Mouse (Mus musculus): Measurements from ENCODE around the gene Gpr4. TPM values are rescaled to one million over a fixed set of nuclear protein-coding genes. Genes with fewer than 3 reads are reported as not detected.
A peak's percentile ranks its signal among the peaks of the same experiment; 100 is the strongest.

Gene Gpr4
- polyA plus RNA-seq, 1 experiment: 3.3 TPM

DNA sequence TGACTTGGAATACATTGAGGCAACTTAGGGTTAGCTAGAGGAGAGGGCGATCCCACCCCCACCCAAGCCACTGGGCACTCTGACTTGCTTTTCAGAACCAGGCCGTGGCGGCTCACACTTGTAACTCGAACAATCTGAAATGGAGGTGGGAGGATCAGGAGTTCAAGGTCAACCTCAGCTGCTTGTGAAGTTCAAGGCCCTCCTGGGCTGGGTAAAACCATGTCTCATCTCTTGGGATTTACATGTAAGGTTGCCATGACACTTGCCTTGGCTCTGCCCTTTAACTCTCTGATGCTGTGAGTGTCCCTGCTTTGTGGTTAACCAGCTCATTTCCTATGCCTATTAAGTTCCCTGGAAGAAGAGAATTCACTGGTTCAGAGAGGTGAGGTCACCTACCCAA lies 2.8 kb upstream of the Gpr4 start:
- no peak for TF ChIP-seq CTCF (IDR thresholded peaks at IDR 0.05; ENCODE audit: low read depth, low read length)
- TF ChIP-seq POLR2A (IDR thresholded peaks at IDR 0.05; ENCODE audit: insufficient read depth, low read length): no peak
- no peak for TF ChIP-seq EP300 (IDR thresholded peaks at IDR 0.05; ENCODE audit: insufficient read depth, low read depth, low read length)
- H3K9ac ChIP-seq (ENCODE audit: low read depth, poor library complexity, severe bottlenecking): no peak overlapping the region
- H3K9me3 ChIP-seq (replicated peaks; ENCODE audit: control insufficient read depth, insufficient read depth, low read length, poor library complexity, severe bottlenecking): no peaks in the 10 kb centered on the region

DNA sequence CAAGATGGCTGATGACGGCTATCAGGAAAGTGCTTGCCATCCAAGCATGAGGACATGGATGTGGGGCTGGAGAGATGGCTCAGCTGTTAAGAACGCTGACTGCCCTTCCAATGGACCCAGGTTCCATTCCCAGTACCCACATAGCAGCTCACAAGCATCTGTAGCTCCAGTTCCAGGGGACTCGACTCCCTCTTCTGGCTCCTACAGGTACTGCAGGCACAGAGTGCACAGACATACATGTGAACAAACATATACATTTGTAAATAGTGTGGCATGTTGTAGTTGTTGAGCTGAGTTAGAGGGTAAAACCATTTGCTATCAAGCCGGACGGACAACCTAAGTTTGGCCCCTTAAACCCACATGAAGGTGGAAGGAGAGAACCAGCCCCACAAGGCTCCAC lies 2.3 kb upstream of the Gpr4 start:
- Histone ChIP-seq H3K4me1 (ENCODE audit: control insufficient read depth, insufficient read depth, low read length) (peaks cover 2% of the 10 kb centered on the region), H3K36me3 (ENCODE audit: control insufficient read depth, insufficient read depth, low read length, poor library complexity, severe bottlenecking) (no peaks in the 10 kb centered on the region), H3K4me3 (ENCODE audit: low read depth, low read length) (no peak overlapping the region), H3K27me3 (ENCODE audit: control insufficient read depth, insufficient read depth, low read length, poor library complexity, severe bottlenecking) (no peaks in the 10 kb centered on the region), H3K27ac (ENCODE audit: insufficient read depth, low read length) (no peak overlapping the region), H3K9ac (ENCODE audit: low read depth, poor library complexity, severe bottlenecking) (no peak overlapping the region), H3K9me3 (replicated peaks; ENCODE audit: control insufficient read depth, insufficient read depth, low read length, poor library complexity, severe bottlenecking) (no peaks in the 10 kb centered on the region)
- TF ChIP-seq EP300 (IDR thresholded peaks at IDR 0.05; ENCODE audit: insufficient read depth, low read depth, low read length) (no peak), POLR2A (IDR thresholded peaks at IDR 0.05; ENCODE audit: insufficient read depth, low read length) (no peak), CTCF (IDR thresholded peaks at IDR 0.05; ENCODE audit: low read depth, low read length) (peak; percentile 47)

More for the DNA sequence above, 2.8 kb upstream of the Gpr4 start:
- H3K27ac ChIP-seq (ENCODE audit: insufficient read depth, low read length): no peak overlapping the region
- H3K4me3 ChIP-seq (ENCODE audit: low read depth, low read length): no peak overlapping the region
- peaks cover 2% of the 10 kb centered on the region for H3K4me1 ChIP-seq (ENCODE audit: control insufficient read depth, insufficient read depth, low read length)
- no peaks in the 10 kb centered on the region for H3K36me3 ChIP-seq (ENCODE audit: control insufficient read depth, insufficient read depth, low read length, poor library complexity, severe bottlenecking)
- H3K27me3 ChIP-seq (ENCODE audit: control insufficient read depth, insufficient read depth, low read length, poor library complexity, severe bottlenecking): no peaks in the 10 kb centered on the region

DNA sequence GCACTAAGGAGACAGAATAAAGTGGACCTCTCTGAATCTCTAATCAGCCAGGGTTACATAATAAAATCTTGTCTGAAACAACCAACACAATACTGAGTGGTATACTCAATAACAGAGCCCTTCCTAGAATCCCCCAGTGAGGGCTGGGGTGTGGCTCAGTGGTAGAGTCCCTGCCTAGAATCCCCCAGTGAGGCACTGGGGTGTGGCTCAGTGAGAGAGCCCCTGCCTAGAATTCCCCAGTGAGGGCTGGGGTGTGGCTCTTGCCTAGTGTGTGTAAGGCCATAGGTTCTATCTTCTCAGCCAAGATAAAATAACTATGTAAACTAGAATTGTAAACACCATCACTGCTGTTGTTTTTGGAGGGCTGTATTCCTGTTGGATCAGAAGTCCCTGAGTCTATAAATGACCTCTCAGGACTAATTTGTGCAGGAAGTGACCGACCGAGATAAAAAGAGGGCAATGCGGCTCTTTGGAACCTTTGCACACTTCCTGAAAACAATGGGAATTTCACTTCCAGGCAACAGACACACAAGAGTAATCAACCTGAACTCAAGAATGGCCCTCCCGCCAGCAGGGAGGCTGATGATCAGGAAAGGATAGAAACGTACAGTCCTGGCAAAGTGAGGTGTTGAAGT lies 1.2 kb upstream of the Gpr4 start:
- no peak overlapping the region for H3K4me3 ChIP-seq (ENCODE audit: low read depth, low read length)

DNA sequence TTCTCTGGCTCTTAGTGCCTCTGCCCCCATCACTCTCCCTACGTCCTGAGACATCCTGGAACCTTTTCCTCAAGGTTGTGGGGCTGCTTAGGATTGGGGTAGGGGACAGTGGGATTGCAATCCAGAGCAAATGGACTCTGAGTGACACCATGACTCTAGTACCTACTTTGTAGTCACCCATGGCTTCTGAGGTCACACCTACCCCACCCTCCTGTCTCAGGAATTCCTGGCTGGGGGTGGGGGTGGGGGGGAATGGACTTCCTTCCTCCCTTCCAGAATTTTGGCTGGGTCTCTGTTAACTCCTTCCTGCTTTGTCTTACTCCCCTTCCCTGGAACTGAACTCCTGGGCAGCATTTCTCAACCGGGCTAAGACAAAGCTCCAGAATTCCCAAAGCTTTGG lies 1.0 kb downstream of the Gpr4 start:
- H3K27ac ChIP-seq (ENCODE audit: insufficient read depth, low read length): no peak overlapping the region
- H3K9me3 ChIP-seq (replicated peaks; ENCODE audit: control insufficient read depth, insufficient read depth, low read length, poor library complexity, severe bottlenecking): no peaks in the 10 kb centered on the region
- no peaks in the 10 kb centered on the region for H3K27me3 ChIP-seq (ENCODE audit: control insufficient read depth, insufficient read depth, low read length, poor library complexity, severe bottlenecking)
- H3K36me3 ChIP-seq (ENCODE audit: control insufficient read depth, insufficient read depth, low read length, poor library complexity, severe bottlenecking): no peaks in the 10 kb centered on the region
- H3K4me3 ChIP-seq (ENCODE audit: low read depth, low read length): no peak overlapping the region
- H3K9ac ChIP-seq (ENCODE audit: low read depth, poor library complexity, severe bottlenecking): no peak overlapping the region
- TF ChIP-seq CTCF (IDR thresholded peaks at IDR 0.05; ENCODE audit: low read depth, low read length) (no peak), POLR2A (IDR thresholded peaks at IDR 0.05; ENCODE audit: insufficient read depth, low read length) (no peak), EP300 (IDR thresholded peaks at IDR 0.05; ENCODE audit: insufficient read depth, low read depth, low read length) (no peak)
- peaks cover 2% of the 10 kb centered on the region for H3K4me1 ChIP-seq (ENCODE audit: control insufficient read depth, insufficient read depth, low read length)

More for the DNA sequence above, 1.2 kb upstream of the Gpr4 start:
- H3K9me3 ChIP-seq (replicated peaks; ENCODE audit: control insufficient read depth, insufficient read depth, low read length, poor library complexity, severe bottlenecking): no peaks in the 10 kb centered on the region
- no peaks in the 10 kb centered on the region for H3K27me3 ChIP-seq (ENCODE audit: control insufficient read depth, insufficient read depth, low read length, poor library complexity, severe bottlenecking)
- H3K9ac ChIP-seq (ENCODE audit: low read depth, poor library complexity, severe bottlenecking): no peak overlapping the region
- peaks cover 2% of the 10 kb centered on the region for H3K4me1 ChIP-seq (ENCODE audit: control insufficient read depth, insufficient read depth, low read length)
- no peak for TF ChIP-seq CTCF (IDR thresholded peaks at IDR 0.05; ENCODE audit: low read depth, low read length)
- no peak for TF ChIP-seq EP300 (IDR thresholded peaks at IDR 0.05; ENCODE audit: insufficient read depth, low read depth, low read length)
- no peak for TF ChIP-seq POLR2A (IDR thresholded peaks at IDR 0.05; ENCODE audit: insufficient read depth, low read length)
- no peak overlapping the region for H3K27ac ChIP-seq (ENCODE audit: insufficient read depth, low read length)
- no peaks in the 10 kb centered on the region for H3K36me3 ChIP-seq (ENCODE audit: control insufficient read depth, insufficient read depth, low read length, poor library complexity, severe bottlenecking)

DNA sequence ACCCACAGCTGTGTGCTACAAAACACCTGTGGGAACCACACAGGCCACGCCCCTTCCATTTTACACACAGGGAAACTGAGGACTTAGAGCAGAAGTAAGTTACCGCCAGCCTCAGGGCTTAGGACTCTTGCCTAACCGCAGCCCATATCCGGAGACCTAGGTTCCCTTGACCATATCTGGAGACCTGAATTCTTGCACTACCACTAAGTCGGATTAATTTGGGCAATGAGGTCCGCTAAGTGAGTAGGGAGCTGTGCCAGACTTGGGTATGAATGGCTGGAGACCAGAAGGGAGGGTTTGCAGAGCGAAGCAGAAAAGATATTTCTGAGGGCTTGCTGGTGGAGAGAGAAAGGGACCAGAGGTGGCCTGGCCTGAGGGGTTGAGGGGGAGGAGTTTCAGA lies 2.0 kb downstream of the Gpr4 start:
- no peaks in the 10 kb centered on the region for H3K27me3 ChIP-seq (ENCODE audit: control insufficient read depth, insufficient read depth, low read length, poor library complexity, severe bottlenecking)
- TF ChIP-seq CTCF (IDR thresholded peaks at IDR 0.05; ENCODE audit: low read depth, low read length) (no peak), POLR2A (IDR thresholded peaks at IDR 0.05; ENCODE audit: insufficient read depth, low read length) (no peak), EP300 (IDR thresholded peaks at IDR 0.05; ENCODE audit: insufficient read depth, low read depth, low read length) (no peak)
- no peak overlapping the region for H3K4me3 ChIP-seq (ENCODE audit: low read depth, low read length)
- H3K27ac ChIP-seq (ENCODE audit: insufficient read depth, low read length): no peak overlapping the region
- no peaks in the 10 kb centered on the region for H3K9me3 ChIP-seq (replicated peaks; ENCODE audit: control insufficient read depth, insufficient read depth, low read length, poor library complexity, severe bottlenecking)
- H3K4me1 ChIP-seq (ENCODE audit: control insufficient read depth, insufficient read depth, low read length): peaks cover 2% of the 10 kb centered on the region
- H3K9ac ChIP-seq (ENCODE audit: low read depth, poor library complexity, severe bottlenecking): no peak overlapping the region
- no peaks in the 10 kb centered on the region for H3K36me3 ChIP-seq (ENCODE audit: control insufficient read depth, insufficient read depth, low read length, poor library complexity, severe bottlenecking)

DNA sequence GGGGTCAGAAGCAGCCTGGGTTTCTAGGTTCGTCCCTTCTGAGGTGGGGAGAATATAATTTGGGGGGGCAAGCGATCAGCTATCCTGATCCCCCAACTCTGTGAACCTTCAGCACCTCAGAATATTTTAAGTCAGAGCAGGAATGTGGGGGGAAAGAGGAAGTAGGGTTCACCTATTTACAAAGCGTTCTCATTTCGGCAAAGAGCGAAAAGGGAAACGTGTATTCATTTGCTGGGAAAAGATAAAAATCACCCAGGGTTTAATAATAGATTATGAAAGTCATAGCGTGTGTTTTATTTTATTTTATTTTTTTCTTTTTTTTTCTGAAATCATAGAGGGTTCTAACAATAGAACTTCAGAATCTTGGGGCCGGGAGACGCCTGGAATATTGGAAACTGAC lies 2.6 kb downstream of the Gpr4 start:
- H3K9ac ChIP-seq (ENCODE audit: low read depth, poor library complexity, severe bottlenecking): no peak overlapping the region
- no peaks in the 10 kb centered on the region for H3K9me3 ChIP-seq (replicated peaks; ENCODE audit: control insufficient read depth, insufficient read depth, low read length, poor library complexity, severe bottlenecking)
- no peaks in the 10 kb centered on the region for H3K36me3 ChIP-seq (ENCODE audit: control insufficient read depth, insufficient read depth, low read length, poor library complexity, severe bottlenecking)
- H3K4me1 ChIP-seq (ENCODE audit: control insufficient read depth, insufficient read depth, low read length): peaks cover 2% of the 10 kb centered on the region
- H3K27me3 ChIP-seq (ENCODE audit: control insufficient read depth, insufficient read depth, low read length, poor library complexity, severe bottlenecking): no peaks in the 10 kb centered on the region
- H3K4me3 ChIP-seq (ENCODE audit: low read depth, low read length): no peak overlapping the region
- H3K27ac ChIP-seq (ENCODE audit: insufficient read depth, low read length): no peak overlapping the region
- no peak for TF ChIP-seq EP300 (IDR thresholded peaks at IDR 0.05; ENCODE audit: insufficient read depth, low read depth, low read length)
- no peak for TF ChIP-seq POLR2A (IDR thresholded peaks at IDR 0.05; ENCODE audit: insufficient read depth, low read length)
- no peak for TF ChIP-seq CTCF (IDR thresholded peaks at IDR 0.05; ENCODE audit: low read depth, low read length)

All from ES-Bruce4 (cell line).